Mouse (Mus musculus): ENCODE data around the gene Trim30b. TPM values are rescaled to one million over a fixed set of nuclear protein-coding genes. Genes with fewer than 3 reads are reported as not detected.
"Not testable (repeated sequence)": the region's sequence is repeated elsewhere in the genome, so short reads cannot be mapped to it uniquely, and the experiment has no call there.

Gene Trim30b
- total RNA-seq (2021) = not detected
- long read RNA-seq, experiment 1 = 0 reads
- long read RNA-seq, experiment 2 = 0 reads

DNA sequence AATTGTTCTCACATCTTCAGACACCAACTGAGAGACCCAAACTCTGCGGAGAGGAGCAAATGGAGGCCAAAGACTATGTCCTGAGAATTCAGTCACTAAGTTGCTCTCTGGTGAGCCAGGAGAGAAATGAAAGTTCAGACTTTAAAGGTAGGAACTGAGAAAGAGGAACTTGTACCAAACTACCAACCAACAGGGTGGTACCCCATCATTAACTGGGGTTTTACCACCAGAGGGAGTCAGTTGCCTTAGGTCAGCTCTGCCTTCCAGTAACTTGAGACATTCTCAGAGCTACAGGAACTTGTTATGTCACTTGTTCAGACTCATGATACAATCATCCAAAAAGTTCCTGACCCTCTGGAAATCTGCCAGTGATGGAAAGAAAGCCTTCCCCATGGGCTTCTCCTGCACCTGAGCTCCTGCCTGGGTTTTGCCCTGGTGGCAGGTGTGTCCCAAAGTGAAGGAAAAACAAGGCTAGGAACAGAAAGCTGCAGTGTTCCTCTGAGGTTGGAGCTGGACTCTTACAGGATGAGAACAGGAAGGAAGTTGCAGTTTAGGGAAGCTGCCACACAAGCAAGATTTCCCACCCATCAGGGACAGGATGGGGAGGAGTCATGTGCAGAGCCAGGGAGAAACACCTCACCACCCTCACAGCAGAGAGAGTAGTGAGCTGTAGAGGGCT, at the start of gene Trim30b:
Gene Trim30b, minus strand, starts transcription at position 149 of the 679 bp plus-strand sequence.
- DNase-seq (ENCODE audit: low spot score in 2 of 2) = no peak

DNA sequence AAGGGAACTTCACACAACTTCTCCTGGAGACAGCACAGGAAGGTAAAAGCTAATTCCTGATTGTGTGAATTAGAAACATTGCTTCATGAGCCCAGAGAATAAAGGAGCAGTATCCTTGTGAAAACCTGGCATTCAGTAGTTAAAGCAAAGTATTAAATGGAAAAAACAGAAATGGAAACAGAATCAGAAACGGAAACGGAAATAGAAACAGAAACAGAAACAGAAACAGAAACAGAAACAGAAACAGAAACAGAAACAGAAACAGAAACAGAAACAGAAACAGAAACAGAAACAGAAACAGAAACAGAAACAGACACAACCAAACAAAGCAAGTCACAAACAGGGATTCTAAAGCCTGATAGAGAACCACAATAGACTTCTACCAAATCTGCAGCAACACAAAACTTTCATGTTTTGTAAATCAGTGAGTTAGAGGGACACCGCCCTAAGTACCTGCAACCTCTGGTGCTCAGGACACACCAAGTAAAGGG, 34.8 kb upstream of the Trim30b start:
- DNase-seq (ENCODE audit: low spot score in 2 of 2) = no peak

DNA sequence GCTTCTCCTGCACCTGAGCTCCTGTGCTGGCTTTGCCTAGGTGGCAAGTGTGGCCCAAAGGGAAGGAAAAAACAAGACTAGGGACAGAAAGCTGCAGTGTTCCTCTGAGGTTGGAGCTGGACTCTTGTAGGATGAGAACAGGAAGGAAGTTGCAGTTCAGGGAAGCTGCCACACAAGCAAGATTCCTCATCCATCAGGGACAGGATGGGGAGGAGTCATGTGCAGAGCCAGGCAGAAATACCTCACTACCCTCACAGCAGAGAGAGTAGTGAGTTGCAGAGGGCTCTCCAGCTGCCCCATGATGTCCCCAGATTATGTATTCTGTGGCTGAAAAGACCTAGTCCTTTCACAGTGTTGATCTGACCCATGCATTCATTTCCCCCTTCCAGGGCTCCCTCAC, 31.5 kb upstream of the Trim30b start:
- no peak for DNase-seq (ENCODE audit: low spot score in 2 of 2)

DNA sequence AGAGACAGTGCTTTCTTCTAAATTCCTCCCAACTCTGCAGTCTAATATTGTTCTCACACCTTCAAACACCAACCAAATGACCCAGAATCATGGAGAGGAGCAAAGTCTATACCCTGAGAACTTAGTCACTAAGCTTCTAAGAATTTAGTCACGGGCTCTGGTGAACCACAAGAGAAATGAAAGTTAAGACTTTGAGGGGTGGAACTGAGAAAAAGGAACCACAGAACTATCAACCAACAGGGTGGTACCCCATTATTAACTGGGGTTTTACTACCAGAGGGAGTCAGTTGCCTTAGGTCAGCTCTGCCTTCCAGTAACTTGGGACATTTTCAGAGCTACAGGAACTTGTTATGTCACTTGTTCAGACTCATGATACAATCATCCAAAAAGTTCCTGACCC, 31.0 kb upstream of the Trim30b start, which contains the start of gene Trim30c:
Gene Trim30c, minus strand, starts transcription at position 140 of the 400 bp plus-strand sequence.
- DNase-seq (ENCODE audit: low spot score in 2 of 2) = no peak

DNA sequence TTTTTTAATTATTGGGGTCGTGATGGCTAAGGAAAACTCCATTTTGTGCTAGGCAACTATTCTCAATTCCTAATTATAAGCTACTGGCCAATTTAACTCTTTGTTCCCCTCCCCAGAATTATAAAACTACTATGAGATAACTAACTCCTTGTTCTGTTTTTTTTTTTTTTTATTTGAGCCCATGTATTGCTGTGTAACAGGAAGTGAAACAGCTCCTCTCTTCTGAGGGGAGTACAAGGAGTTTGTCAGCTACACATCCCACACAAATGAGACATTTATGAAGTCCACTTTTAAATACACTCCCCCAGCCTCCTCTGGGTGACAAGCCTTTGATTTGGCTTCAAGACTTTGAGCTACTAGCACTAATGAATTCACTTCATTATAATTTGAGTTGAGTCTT, 28.8 kb upstream of the Trim30b start:
- no peak for DNase-seq (ENCODE audit: low spot score in 2 of 2)

DNA sequence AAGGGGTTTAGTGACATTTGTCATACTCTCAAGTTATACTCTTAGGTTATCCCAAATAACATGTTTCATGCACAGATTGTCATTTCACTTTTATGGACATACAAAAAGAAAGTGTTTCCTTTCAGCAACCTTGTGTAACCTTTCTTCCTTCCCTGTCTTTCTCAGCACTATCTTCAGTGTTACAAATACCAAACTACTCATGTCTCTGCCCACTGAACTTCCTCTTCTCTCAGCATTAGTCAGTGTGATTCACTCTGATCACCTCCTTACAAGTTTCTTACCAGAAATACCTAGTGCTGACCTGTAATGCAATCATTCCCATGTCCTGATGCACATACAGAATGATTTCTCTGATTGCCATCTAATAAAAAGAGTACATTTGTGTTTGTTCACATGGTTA, 3.3 kb downstream of the Trim30b start:
- DNase-seq (ENCODE audit: low spot score in 2 of 2) = no peak

DNA sequence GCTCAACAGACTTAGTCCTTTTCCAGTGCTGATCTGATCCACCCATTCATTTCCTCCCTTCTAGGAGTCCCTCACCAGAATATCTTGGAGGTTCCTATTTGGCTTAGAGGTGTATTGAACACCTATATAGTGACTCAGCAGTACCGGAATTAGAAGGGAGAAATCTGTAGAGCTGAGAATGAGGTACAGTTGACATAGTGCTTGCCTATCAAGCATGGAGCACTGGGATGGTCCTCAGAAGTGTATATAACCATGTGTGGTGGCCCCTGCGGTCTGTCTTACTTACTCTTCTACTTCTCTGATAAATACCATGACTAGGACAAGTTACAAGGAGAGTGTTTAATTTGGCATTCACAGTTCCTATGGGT, 16.1 kb downstream of the Trim30b start:
- DNase-seq (ENCODE audit: low spot score in 2 of 2) = no peak

DNA sequence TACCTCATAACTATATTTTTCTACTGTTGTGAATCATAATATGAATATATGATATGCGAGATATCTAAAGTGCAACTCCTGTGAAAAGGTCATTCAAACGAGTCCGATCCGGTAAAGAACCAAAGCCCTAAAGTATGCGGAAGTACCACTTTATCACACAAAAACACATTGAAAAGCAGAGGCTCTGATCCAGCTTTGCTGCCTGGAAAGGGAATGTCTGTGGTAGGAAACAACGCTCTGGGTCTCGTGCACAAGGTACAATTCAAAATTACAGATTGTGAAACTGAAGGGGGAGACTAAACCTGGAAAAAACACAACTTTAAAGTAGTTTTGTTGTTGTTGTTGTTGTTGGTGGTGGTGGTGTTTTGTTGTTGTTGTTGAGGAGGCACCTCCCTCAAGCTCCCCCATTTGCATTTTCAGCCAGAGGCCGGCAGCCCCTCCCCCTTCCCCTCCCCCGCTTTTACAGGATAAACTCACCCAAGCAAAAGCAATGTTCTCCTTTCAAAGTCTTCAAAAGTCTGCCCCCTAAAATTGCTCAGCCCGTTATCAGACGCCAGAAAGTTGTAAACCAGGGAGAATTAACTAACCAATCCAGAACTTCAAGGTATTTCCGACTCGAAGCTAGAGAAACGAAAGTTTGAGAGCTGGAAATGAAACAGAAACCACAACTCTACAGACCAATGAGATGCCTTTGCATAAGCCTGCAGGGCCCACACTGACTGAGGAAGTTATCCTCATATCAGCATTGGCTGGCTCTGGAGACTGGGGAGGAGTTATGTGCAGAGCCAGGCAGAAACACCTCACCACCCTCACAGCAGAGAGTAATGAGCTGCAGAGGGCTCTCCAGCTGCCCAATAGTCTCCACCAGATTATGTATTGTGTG, 16.7 kb downstream of the Trim30b start, which contains the start of gene Trim12c:
Gene Trim12c, minus strand, starts transcription at position 646 of the 883 bp plus-strand sequence.
- DNase-seq (ENCODE audit: low spot score in 2 of 2) = peak; percentile 11 to 51

DNA sequence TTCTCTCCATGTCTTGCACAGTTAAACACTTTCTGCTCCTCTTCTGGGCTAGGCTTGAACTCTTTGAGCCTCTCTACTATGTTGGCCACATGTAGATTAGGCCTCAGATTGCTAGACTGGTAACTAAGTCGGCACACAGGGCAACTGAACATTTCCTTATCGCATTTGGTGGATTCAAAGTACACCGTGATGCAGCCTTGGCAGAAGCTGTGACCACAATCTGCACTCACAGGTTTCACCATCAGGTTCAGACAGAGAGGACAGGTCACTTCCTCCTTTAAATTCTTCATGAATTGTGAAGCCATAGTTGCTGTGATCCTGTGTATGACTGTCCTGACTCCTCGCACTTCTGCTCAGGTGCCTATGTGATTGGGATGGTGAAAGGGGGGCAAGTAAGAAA, 21.6 kb downstream of the Trim30b start:
- DNase-seq (ENCODE audit: low spot score in 2 of 2) = not testable (repeated sequence)

DNA sequence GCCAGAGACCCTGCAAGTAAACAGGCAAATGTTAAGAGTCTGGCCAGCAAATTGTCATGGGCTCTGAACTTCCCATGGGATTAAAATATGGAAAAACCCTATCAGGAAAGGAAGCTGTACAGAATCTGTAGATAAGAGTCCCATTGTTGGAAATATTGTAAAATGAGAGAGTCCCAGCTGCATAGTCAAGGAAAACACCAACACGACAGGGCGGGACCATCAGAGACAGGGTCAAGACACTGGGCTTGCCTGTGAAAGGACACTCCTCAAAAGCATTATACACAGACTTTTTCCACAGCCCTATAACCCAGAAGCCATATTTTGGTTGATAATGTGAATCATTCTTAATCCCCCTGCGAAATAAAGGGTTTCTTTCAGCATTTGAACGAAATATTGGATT, 28.9 kb downstream of the Trim30b start:
- not testable (repeated sequence) for DNase-seq (ENCODE audit: low spot score in 2 of 2)

DNA sequence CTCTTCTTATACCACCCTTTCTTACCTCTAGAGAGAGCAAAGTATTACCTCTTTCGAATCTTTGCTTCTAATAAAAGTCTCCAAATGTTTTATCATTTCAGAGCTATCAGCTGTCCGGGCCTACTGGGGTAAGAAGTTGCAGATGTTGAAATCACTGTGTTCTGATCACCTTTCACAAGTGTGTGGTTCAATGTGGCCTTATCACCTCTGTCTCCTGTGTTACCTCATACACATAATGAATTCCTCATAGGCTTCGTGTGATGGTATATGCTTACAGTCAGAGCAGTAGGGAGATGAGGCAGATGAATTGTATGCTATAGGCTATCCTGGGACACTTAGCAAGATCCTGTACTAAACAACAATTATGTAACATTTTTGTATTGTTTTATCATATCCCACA, 34.1 kb downstream of the Trim30b start:
- not testable (repeated sequence) for DNase-seq (ENCODE audit: low spot score in 2 of 2)

DNA sequence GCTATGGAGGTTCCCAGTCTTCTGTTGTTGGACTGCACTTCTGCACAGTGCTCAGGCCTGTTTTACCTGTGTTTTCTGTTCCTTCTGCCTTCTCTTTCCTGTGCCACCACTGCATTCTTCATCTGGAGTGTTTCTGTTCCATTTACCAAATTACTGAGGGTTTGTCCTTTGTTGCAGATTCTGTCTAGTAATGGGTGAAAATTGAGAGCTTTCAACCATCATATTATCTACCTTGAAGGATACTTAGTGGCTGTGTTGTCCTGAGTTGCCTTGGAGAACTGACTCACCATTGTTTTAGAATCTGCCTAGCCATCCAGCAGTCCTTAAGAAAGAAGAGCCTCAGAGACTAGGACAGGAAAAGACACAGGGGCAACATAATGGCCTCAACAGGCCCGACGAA, 40.5 kb downstream of the Trim30b start, which contains the start of gene Trim34b:
Gene Trim34b, plus strand, starts transcription at position 301 of the 400 bp plus-strand sequence.
- not testable (repeated sequence) for DNase-seq (ENCODE audit: low spot score in 2 of 2)

DNA sequence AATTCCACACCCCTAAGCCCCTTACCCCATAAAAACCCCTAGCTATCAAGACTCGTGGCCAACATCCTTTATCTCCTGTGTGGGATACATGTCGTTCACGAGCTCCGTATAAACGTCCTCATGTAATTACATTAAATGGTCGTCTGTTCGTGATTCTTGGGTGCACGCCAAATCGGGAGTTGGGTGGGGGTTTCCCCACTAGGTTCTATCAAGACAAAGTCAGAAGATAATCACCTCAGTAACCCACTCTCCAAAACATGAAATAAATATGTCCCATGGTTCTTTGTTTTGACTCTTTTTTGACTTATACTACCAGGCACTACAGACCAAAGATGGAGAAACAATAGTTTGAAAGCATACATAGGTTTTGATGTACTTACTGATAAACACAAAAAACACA, 47.7 kb downstream of the Trim30b start:
- DNase-seq (ENCODE audit: low spot score in 2 of 2) = no peak

DNA sequence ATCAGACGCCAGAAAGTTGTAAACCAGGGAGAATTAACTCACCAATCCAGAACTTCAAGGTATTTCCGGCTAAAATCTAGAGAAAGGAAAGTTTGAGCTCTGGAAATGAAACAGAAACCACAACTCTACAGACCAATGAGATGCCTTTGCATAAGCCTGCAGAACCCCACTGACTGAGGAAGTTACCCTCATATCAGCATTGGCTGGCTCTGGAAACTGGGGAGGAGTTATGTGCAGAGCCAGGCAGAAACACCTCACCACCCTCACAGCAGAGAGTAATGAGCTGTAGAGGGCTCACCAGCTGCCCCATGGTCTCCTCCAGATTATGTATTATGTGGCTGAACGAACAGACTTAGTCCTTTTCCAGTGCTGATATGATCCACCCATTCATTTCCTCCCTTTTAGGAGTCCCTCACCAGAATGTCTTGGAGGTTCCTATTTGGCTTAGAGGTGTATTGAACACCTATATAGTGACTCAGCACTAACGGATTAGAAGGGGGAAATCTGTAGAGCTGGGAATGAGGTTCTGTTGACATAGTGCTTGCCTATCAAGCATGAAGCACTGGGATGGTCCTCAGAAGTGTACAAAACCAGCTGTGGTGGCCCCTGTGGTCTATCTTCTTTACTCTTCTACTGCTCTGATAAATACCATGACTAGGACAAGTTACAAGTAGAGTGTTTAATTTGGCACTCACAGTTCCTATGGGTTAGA, 54.2 kb downstream of the Trim30b start, which contains the start of gene Trim12a:
Gene Trim12a, minus strand, starts transcription at position 98 of the 712 bp plus-strand sequence.
- not testable (repeated sequence) for DNase-seq (ENCODE audit: low spot score in 2 of 2)

DNA sequence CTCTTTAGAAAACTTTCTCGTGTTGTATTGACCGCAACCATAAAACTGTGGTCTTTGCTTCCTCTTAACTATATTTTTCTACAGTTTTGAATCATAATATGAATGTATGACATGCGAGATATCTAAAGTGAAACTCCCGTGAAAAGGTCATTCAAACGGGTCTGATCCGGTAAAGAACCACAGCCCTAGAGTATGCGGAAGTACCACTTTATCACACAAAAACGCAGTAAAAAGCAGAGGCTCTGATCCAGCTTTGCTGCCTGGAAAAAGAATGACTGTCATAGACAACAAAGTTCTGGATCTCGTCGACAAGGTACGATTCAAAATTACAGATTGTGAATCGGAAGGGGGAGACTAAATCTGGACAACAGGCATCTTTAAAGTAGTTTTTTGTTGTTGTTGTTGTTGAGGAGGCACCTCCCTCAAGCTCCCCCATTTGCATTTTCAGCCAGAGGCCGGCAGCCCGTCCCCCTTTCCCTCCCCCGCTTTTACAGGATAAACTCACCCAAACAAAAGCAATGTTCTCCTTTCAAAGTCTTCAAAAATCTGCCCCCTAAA, 54.8 kb downstream of the Trim30b start:
- DNase-seq (ENCODE audit: low spot score in 2 of 2) = no peak

Other genes with a start within 250 kb of the Trim30b start
- gene Ubqln5, start 240.1 kb downstream of the Trim30b start, total RNA-seq (2021) = not detected
- gene Olfr643, start 232.5 kb downstream of the Trim30b start, total RNA-seq (2021) = not detected
- not detected for gene Ubqln3, start 226.6 kb downstream of the Trim30b start, total RNA-seq (2021)
- gene Ubqlnl, start 219.3 kb downstream of the Trim30b start, total RNA-seq (2021) = not detected
- not detected for gene Olfm5, start 205.1 kb downstream of the Trim30b start, total RNA-seq (2021)
- gene Olfr648, start 186.5 kb downstream of the Trim30b start, total RNA-seq (2021) = under 1 TPM in 1 of 2 experiments, not detected in 1; 0.11 TPM
- not detected for gene Olfr649, start 173.9 kb downstream of the Trim30b start, total RNA-seq (2021)
- 1 to 10 TPM; 2.1 to 2.7 TPM for gene Trim6, start 151.1 kb downstream of the Trim30b start, total RNA-seq (2021)
- 10 to 100 TPM; 11.1 to 11.7 TPM for gene Trim34a, start 125.4 kb downstream of the Trim30b start, total RNA-seq (2021)
- gene Trim5, start 81.8 kb downstream of the Trim30b start, total RNA-seq (2021) = 1 to 10 TPM; 6.7 to 7.5 TPM
- 10 to 100 TPM; 17.8 to 21.4 TPM for gene Trim12a, start 54.4 kb downstream of the Trim30b start, total RNA-seq (2021)
- gene Trim34b, start 40.4 kb downstream of the Trim30b start, total RNA-seq (2021) = 1 to 10 TPM; 1.0 to 1.2 TPM
- gene Trim12c, start 16.5 kb downstream of the Trim30b start, total RNA-seq (2021) = 10 to 100 TPM; 15.6 to 15.9 TPM
- gene Trim30c, start 31.0 kb upstream of the Trim30b start, total RNA-seq (2021) = under 1 TPM; 0.22 to 0.28 TPM
- gene Trim30a, start 95.3 kb upstream of the Trim30b start, total RNA-seq (2021) = 1 to 10 TPM; 4.9 to 6.5 TPM
- 1 to 10 TPM; 7.8 to 9.7 TPM for gene Trim30d, start 138.0 kb upstream of the Trim30b start, total RNA-seq (2021)
- gene Olfr651, start 180.2 kb upstream of the Trim30b start, total RNA-seq (2021) = not detected
- gene Olfr652, start 191.0 kb upstream of the Trim30b start, total RNA-seq (2021) = not detected
- not detected for gene Olfr653, start 207.4 kb upstream of the Trim30b start, total RNA-seq (2021)
- gene Olfr654, start 217.1 kb upstream of the Trim30b start, total RNA-seq (2021) = not detected
- gene Olfr655, start 231.9 kb upstream of the Trim30b start, total RNA-seq (2021) = not detected
- gene Olfr656, start 244.1 kb upstream of the Trim30b start, total RNA-seq (2021) = not detected